Mouse (Mus musculus): ENCODE measurements around the gene Hoxc5.

DNA sequence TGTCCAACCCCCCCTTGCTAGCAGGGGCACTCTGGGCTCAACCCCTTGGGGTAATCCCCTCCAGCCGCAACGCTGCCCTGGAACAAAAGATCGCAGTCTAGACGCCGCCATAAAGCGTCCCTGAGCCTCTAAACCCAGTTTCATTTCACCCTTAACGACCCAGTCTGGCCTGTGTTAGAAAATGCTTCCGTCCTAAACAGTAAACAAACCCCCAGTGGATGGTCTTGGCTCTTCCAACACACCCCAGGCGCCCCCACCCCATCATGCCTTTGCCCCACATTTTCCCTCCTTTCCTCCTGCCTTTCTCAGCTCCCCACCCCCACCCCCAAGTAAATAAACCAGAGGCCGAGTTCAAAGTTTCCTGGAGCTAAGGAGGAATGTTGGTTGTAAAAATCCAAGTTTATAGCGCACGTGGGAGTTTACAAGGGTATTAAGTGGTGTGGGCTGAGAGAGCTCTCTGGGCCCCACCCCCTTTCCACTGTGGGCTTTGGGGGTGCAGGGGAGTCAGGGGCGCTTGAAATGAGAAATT lies 7.5 kb upstream of the Hoxc5 start:
- TF ChIP-seq CTCF (IDR thresholded peaks at IDR 0.05; ENCODE audit: low read depth) (no peak), EP300 (IDR thresholded peaks at IDR 0.05; ENCODE audit: low read depth) (no peak)

Measured in heart, postnatal 0 days (tissue).